ENCODE assay signal across 8 mouse cellular contexts in the genomic region with DNA sequence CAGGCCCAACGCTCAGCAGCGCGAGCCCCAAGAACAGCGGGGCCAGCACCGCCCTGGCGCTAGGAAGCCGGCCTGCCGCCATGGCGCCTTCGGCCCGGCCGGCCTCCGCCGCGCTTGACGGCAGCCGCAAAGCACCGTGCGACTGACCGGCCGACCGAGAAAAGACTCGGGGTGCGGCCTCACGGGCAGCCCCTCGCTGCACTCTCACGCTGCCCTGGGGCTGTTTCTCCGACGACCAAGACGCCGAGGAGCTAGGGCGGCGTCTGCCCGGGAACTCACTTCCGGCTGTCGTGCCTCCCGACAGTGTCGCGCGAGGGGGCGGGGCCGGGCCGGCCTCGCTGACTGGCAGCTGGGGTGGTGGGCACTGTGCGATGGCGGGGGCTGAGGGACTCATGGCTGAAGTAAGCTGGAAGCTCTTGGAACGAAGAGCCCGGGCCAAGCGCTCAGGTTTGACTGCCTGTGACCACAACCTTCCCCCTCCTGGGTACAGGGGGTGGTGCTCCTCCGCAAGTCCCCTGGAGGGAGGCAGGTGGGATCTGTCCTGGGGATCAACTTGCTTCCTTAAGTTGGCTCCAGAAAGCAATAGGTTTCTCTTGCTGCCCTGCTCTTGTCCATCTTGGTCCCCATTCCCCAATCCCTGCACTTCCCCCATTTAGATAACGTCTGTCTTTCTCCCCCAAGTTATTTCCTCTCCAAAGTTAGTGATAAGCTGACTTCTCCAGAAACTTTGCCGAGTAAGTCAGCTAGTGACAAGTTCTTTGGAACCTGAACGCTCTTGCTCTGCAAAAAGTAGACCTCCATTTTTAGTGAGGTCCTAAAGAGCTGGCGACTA. TPM values are rescaled to one million over a fixed set of nuclear protein-coding genes. Genes with fewer than 3 reads are reported as not detected.
DNase-seq lines count a peak whose midpoint lies in the region; ATAC-seq and TF ChIP-seq lines count a peak whose summit lies in the region.

A gene (minus strand): TSS at position 265 of the 832 bp plus-strand sequence.
A gene (plus strand): TSS at position 303 of the 832 bp plus-strand sequence.

- H3K9me3 ChIP-seq in hindbrain, postnatal 0 days (ENCODE audit: low read length), result no peaks in the 10 kb centered on the region

- intact Hi-C loops in gastrocnemius, adult 2 months (cut with DNase I), result loop anchor here (2.0 to 5.0 kb wide), 2 partner anchors 140 to 191 kb away; a partner anchor contains a TSS
- intact Hi-C loops in left cerebral cortex, adult 2 months (cut with DNase I), result loop anchor here (5.0 kb wide), 2 partner anchors 139 to 636 kb away; a partner anchor contains a TSS

- 1% methylated on average over 54 of the region's 54 CpGs for WGBS in hindbrain, postnatal 0 days

- peaks cover 13% of the 10 kb centered on the region for H3K4me1 ChIP-seq in hindbrain, postnatal 0 days (ENCODE audit: insufficient read depth, low read length)

- TF ChIP-seq CTCF in gastrocnemius, adult 2 months (IDR thresholded peaks at IDR 0.05), result no peak; the same call in 1 of the 2 replicates
- peak; percentile 4; the same call in 1 of the 2 replicates for TF ChIP-seq CTCF in hindbrain, postnatal 0 days (IDR thresholded peaks at IDR 0.05; ENCODE audit: low read depth)
- no peak; the same call in 1 of the 2 replicates for TF ChIP-seq CTCF in left cerebral cortex, adult 2 months (IDR thresholded peaks at IDR 0.05)

- H3K4me3 ChIP-seq in gastrocnemius, adult 2 months, result peak within 1 kb of the TSS; percentile 91
- peak within 1 kb of the TSS; percentile 90 for H3K4me3 ChIP-seq in hindbrain, postnatal 0 days (ENCODE audit: low read length)
- peak within 1 kb of the TSS; percentile 85 for H3K4me3 ChIP-seq in left cerebral cortex, adult 2 months

- peak within 1 kb of the TSS; percentile 98 for H3K27ac ChIP-seq in gastrocnemius, adult 2 months
- peak within 1 kb of the TSS; percentile 97 for H3K27ac ChIP-seq in hindbrain, postnatal 0 days
- peak within 1 kb of the TSS; percentile 95 for H3K27ac ChIP-seq in left cerebral cortex, adult 2 months

- peak within 1 kb of the TSS; percentile 96 for H3K9ac ChIP-seq in hindbrain, postnatal 0 days (replicated peaks; ENCODE audit: low read length)

- DNase-seq in WW6 (ENCODE audit: low read depth, low spot score), result peak; percentile 92
- peak; percentile 84 to 94 for DNase-seq in cerebellum, postnatal 4 days (ENCODE audit: low spot score in 2 of 2)
- peak; percentile 96 for DNase-seq in gastrocnemius, adult 2 months
- DNase-seq in hindbrain, postnatal 0 days (ENCODE audit: low spot score), result peak; percentile 95
- peak; percentile 89 to 92 for DNase-seq in left cerebral cortex, adult 2 months (ENCODE audit: extremely low spot score in 1 of 2, low spot score in 2 of 2)
- peak; percentile 87 to 92 for DNase-seq in right cerebral cortex, adult 2 months (ENCODE audit: low spot score in 2 of 2)
- peak; percentile 89 for DNase-seq in urinary bladder, postnatal 14 days (ENCODE audit: low spot score)

- no peaks in the 10 kb centered on the region for H3K27me3 ChIP-seq in hindbrain, postnatal 0 days (ENCODE audit: insufficient read depth, low read length)

- ATAC-seq in hindbrain, postnatal 0 days, result peak; percentile 98
- peak; percentile 93 for ATAC-seq in megakaryocyte, adult 5-6 weeks (ENCODE audit: poor library complexity, severe bottlenecking)

- peaks cover 4% of the 10 kb centered on the region; the same call in 1 of the 2 replicates for H3K36me3 ChIP-seq in hindbrain, postnatal 0 days (ENCODE audit: insufficient read depth, low read length)

- H3K4me2 ChIP-seq in hindbrain, postnatal 0 days (ENCODE audit: low read depth, low read length), result peak within 1 kb of the TSS; percentile 89

RNA-seq across cellular contexts. Expression of the first gene that starts in this region (rescaled TPM):
- 10 to 100 TPM; 39.5 to 45.8 TPM for total RNA-seq in gastrocnemius, adult 2 months (2021)
- 212 and 219 TPM in 2 replicates for total RNA-seq in hindbrain, postnatal 0 days (2014; rRNA removed)
- 197 and 201 TPM in 2 replicates for polyA plus RNA-seq in hindbrain, postnatal 0 days (2015; fragmentation: Nextera tagmentation; extraction: Ambion mirVana)
- 100 to 1,000 TPM; 157 to 160 TPM for total RNA-seq in left cerebral cortex, adult 2 months (2021)
- 43.0 and 50.6 TPM in 2 replicates for total RNA-seq in megakaryocyte, adult 5-6 weeks (2015)
- total RNA-seq in megakaryocyte, adult 5-6 weeks (2017), result 32.5 and 36.2 TPM in 2 replicates

RNA-seq across cellular contexts. Expression of the second gene that starts in this region (rescaled TPM):
- total RNA-seq in gastrocnemius, adult 2 months (2021), result 100 to 1,000 TPM; 268 to 447 TPM
- 31.2 and 31.8 TPM in 2 replicates for total RNA-seq in hindbrain, postnatal 0 days (2014; rRNA removed)
- polyA plus RNA-seq in hindbrain, postnatal 0 days (2015; fragmentation: Nextera tagmentation; extraction: Ambion mirVana), result 32.3 and 34.7 TPM in 2 replicates
- 10 to 100 TPM; 37.6 to 45.3 TPM for total RNA-seq in left cerebral cortex, adult 2 months (2021)
- 26.1 and 38.3 TPM in 2 replicates for total RNA-seq in megakaryocyte, adult 5-6 weeks (2015)
- total RNA-seq in megakaryocyte, adult 5-6 weeks (2017), result 13.5 and 19.1 TPM in 2 replicates

Comparison
In these comparisons a context has a peak if more than half of its experiments do, and no peak if none do; other contexts are left out.
1. Peak in every context shown above with its lines: DNase-seq, ATAC-seq, H3K4me3 ChIP-seq and H3K27ac ChIP-seq.